Mouse (Mus musculus) embryonic facial prominence, embryonic 10.5 days (tissue): ENCODE results near the gene Vmn1r2. TPM values are rescaled to one million over a fixed set of nuclear protein-coding genes. Genes with fewer than 3 reads are reported as not detected.
A peak's percentile ranks its signal among the peaks of the same experiment; 100 is the strongest.
"Not testable (repeated sequence)": the region's sequence is repeated elsewhere in the genome, so short reads cannot be mapped to it uniquely, and the experiment has no call there.

ENCODE experiments used
- DNase-seq: peaks from one replicate; pipeline ENCODE4 v3.0.0-alpha.2; 2017; ENCODE audit warnings: low spot score
- H3K27ac ChIP-seq: fragments of 300-500 bp; sonication (generic); replicated peaks from 2 replicates; pipeline ENCODE4 v1.5.1; 2016; ENCODE audit warnings: mild to moderate bottlenecking
- H3K27me3 ChIP-seq: fragments of 300-500 bp; sonication (generic); replicated peaks from 2 replicates; pipeline ENCODE4 v1.6.1; 2016; ENCODE audit warnings: low read depth, mild to moderate bottlenecking; ENCODE audit not compliant: poor library complexity, severe bottlenecking
- H3K36me3 ChIP-seq: fragments of 300-500 bp; sonication (generic); replicated peaks from 2 replicates; pipeline ENCODE4 v1.6.1; 2016; ENCODE audit warnings: mild to moderate bottlenecking, moderate library complexity
- H3K4me1 ChIP-seq: fragments of 300-500 bp; sonication (generic); 2 replicates; pipeline ENCODE4 v1.6.1; 2016
- H3K4me3 ChIP-seq: fragments of 300-500 bp; sonication (generic); 2 replicates; pipeline ENCODE4 v1.5.1; 2016; ENCODE audit warnings: mild to moderate bottlenecking, moderate library complexity
- H3K9me3 ChIP-seq: fragments of 300-500 bp; sonication (generic); 2 replicates; pipeline ENCODE4 v1.6.1; 2016; ENCODE audit warnings: mild to moderate bottlenecking
- WGBS: fragments of 180-500 bp; shearing (Covaris S2); methylation state at CpG from one replicate; pipeline ENCODE4 v1.1.7; 2016; 5-methylcytosine and 5-hydroxymethylcytosine counted together
- polyA plus RNA-seq: library from polyadenylated mRNA; unstranded; fragments of >200 nt; fragmentation: Nextera tagmentation; extraction: Ambion mirVana; gene quantifications from 2 replicates; pipeline ENCODE4 v1.2.1, GENCODE M21; 2016

Gene Vmn1r2
- polyA plus RNA-seq = not detected in 2 replicates

GRCm38 (mm10) chr4:3167020-3167419 lies at the start of gene Vmn1r2:
Vmn1r2 (plus strand) TSS chr4:3167320.
- H3K4me1 ChIP-seq, DNase-seq, H3K27ac ChIP-seq, H3K36me3 ChIP-seq, H3K4me3 ChIP-seq, H3K27me3 ChIP-seq: not testable (repeated sequence)
- no CpG with 5 or more reads among the region's 1 CpGs for WGBS
- peaks cover 23% of the 10 kb centered on the region for H3K9me3 ChIP-seq

- not testable (repeated sequence) for H3K27me3 ChIP-seq, H3K4me3 ChIP-seq, H3K36me3 ChIP-seq, DNase-seq, H3K4me1 ChIP-seq, H3K9me3 ChIP-seq, H3K27ac ChIP-seq
- 45% methylated on average over 2 of the region's 3 CpGs for WGBS
These were observed 19.2 kb upstream of the Vmn1r2 start for GRCm38 (mm10) chr4:3147926-3148325.

GRCm38 (mm10) chr4:3153320-3153719 lies 13.8 kb upstream of the Vmn1r2 start:
- 83% methylated on average over 2 of the region's 2 CpGs for WGBS
- not testable (repeated sequence) for H3K4me1 ChIP-seq, H3K4me3 ChIP-seq, H3K27me3 ChIP-seq, H3K36me3 ChIP-seq, DNase-seq, H3K27ac ChIP-seq
- peaks cover 15% of the 10 kb centered on the region for H3K9me3 ChIP-seq

- peaks cover 23% of the 10 kb centered on the region for H3K9me3 ChIP-seq
- not testable (repeated sequence) for H3K4me1 ChIP-seq, DNase-seq, H3K27me3 ChIP-seq, H3K36me3 ChIP-seq, H3K27ac ChIP-seq, H3K4me3 ChIP-seq
These were observed 2.7 kb upstream of the Vmn1r2 start for GRCm38 (mm10) chr4:3164429-3164828.

GRCm38 (mm10) chr4:3165046-3165445 lies 2.1 kb upstream of the Vmn1r2 start:
- WGBS = 89% methylated on average over 4 of the region's 4 CpGs
- DNase-seq = peak; percentile 7
- no peaks in the 10 kb centered on the region for H3K4me1 ChIP-seq
- peaks cover 23% of the 10 kb centered on the region for H3K9me3 ChIP-seq
- no peak overlapping the region for H3K4me3 ChIP-seq
- no peak overlapping the region for H3K27ac ChIP-seq
- H3K27me3 ChIP-seq = no peaks in the 10 kb centered on the region
- H3K36me3 ChIP-seq = no peaks in the 10 kb centered on the region

- not testable (repeated sequence) for H3K4me3 ChIP-seq, H3K4me1 ChIP-seq, H3K36me3 ChIP-seq, H3K27ac ChIP-seq, H3K27me3 ChIP-seq
- DNase-seq = peak; percentile 5
- H3K9me3 ChIP-seq = peaks cover 47% of the 10 kb centered on the region
- whole genome bisulfite sequencing = 73% methylated on average over 4 of the region's 4 CpGs
These were observed 7.5 kb downstream of the Vmn1r2 start for GRCm38 (mm10) chr4:3174586-3174985.

GRCm38 (mm10) chr4:3175756-3176155 lies 8.6 kb downstream of the Vmn1r2 start:
- H3K27ac ChIP-seq, H3K4me3 ChIP-seq, DNase-seq, H3K4me1 ChIP-seq, H3K27me3 ChIP-seq, H3K36me3 ChIP-seq: not testable (repeated sequence)
- WGBS = 85% methylated on average over 7 of the region's 8 CpGs
- peaks cover 59% of the 10 kb centered on the region for H3K9me3 ChIP-seq

- H3K9me3 ChIP-seq = peaks cover 63% of the 10 kb centered on the region
- not testable (repeated sequence) for H3K27ac ChIP-seq, H3K36me3 ChIP-seq, H3K4me3 ChIP-seq, H3K4me1 ChIP-seq, H3K27me3 ChIP-seq
- DNase-seq = peak; percentile 2
- 90% methylated on average over 6 of the region's 6 CpGs for WGBS
These were observed 9.1 kb downstream of the Vmn1r2 start for GRCm38 (mm10) chr4:3176195-3176594.

GRCm38 (mm10) chr4:3176746-3177490 lies 9.8 kb downstream of the Vmn1r2 start:
- WGBS = 86% methylated on average over 10 of the region's 10 CpGs
- DNase-seq = peak; percentile 5
- not testable (repeated sequence) for H3K27ac ChIP-seq, H3K27me3 ChIP-seq, H3K36me3 ChIP-seq, H3K4me3 ChIP-seq, H3K4me1 ChIP-seq
- H3K9me3 ChIP-seq = peaks cover 66% of the 10 kb centered on the region

- not testable (repeated sequence) for H3K4me1 ChIP-seq, H3K27me3 ChIP-seq, H3K4me3 ChIP-seq, DNase-seq, H3K36me3 ChIP-seq, H3K27ac ChIP-seq
- H3K9me3 ChIP-seq = peaks cover 20% of the 10 kb centered on the region
- 91% methylated on average over 1 of the region's 1 CpGs for WGBS
These were observed 18.1 kb downstream of the Vmn1r2 start, which contains the start of gene Vmn1r3 for GRCm38 (mm10) chr4:3185258-3185657. Vmn1r3 (minus strand) TSS chr4:3185358.

GRCm38 (mm10) chr4:3209643-3210217 lies 42.6 kb downstream of the Vmn1r2 start:
- not testable (repeated sequence) for H3K27ac ChIP-seq, H3K27me3 ChIP-seq, H3K4me1 ChIP-seq, DNase-seq, H3K9me3 ChIP-seq, H3K4me3 ChIP-seq, H3K36me3 ChIP-seq
- 57% methylated on average over 1 of the region's 1 CpGs for WGBS

- H3K36me3 ChIP-seq, H3K27me3 ChIP-seq, H3K4me1 ChIP-seq, H3K9me3 ChIP-seq, DNase-seq, H3K27ac ChIP-seq, H3K4me3 ChIP-seq: not testable (repeated sequence)
- WGBS = 80% methylated on average over 4 of the region's 4 CpGs
These were observed 46.2 kb downstream of the Vmn1r2 start for GRCm38 (mm10) chr4:3213349-3213748.

- not testable (repeated sequence) for H3K9me3 ChIP-seq, DNase-seq, H3K4me1 ChIP-seq, H3K36me3 ChIP-seq, H3K4me3 ChIP-seq, H3K27ac ChIP-seq, H3K27me3 ChIP-seq
- WGBS = 78% methylated on average over 2 of the region's 2 CpGs
These were observed 49.3 kb downstream of the Vmn1r2 start for GRCm38 (mm10) chr4:3216382-3216781.
